Mouse (Mus musculus) c-Kit-negative CD71-positive TER-119-positive erythroid progenitor cells, embryonic 14.5 days (primary cell): ENCODE measurements around the gene Btbd35f10.
"Not testable (repeated sequence)": the region's sequence is repeated elsewhere in the genome, so short reads cannot be mapped to it uniquely, and the experiment has no call there.

ENCODE experiments used
- DNase-seq: peaks from one replicate; pipeline ENCODE4 v3.0.0-alpha.2; 2013; ENCODE audit warnings: low read depth, low spot score

The Btbd35f10 gene

GRCm38 (mm10) chrX:3752785-3753184 is at the start of gene Btbd35f10:
TSS of gene Btbd35f10 (minus strand) at chrX:3752885.
- not testable (repeated sequence) for DNase-seq
